Mouse (Mus musculus) lung, adult 2 months (tissue): ENCODE measurements around the gene Vwa5b1.

Source experiments
- CTCF ChIP-seq: fragments of 200-500 bp; IDR thresholded peaks from 2 replicates; pipeline ENCODE4 v1.5.1; 2011; ENCODE audit warnings: mild to moderate bottlenecking, low read length, control low read depth; ENCODE audit not compliant: insufficient read depth
- POLR2A ChIP-seq: fragments of 200-500 bp; IDR thresholded peaks from 2 replicates; pipeline ENCODE4 v1.6.1; 2011; ENCODE audit warnings: low read depth, mild to moderate bottlenecking, control low read depth, low read length, borderline replicate concordance; ENCODE audit errors: extremely low read depth

GRCm38 (mm10) chr4:138584946-138585345, 50.7 kb downstream of the Vwa5b1 start:
- TF ChIP-seq CTCF = no peak
- no peak for TF ChIP-seq POLR2A
